Mouse (Mus musculus) small intestine, adult 2 months (tissue): Measurements from ENCODE around the gene Foxn3. TPM values are rescaled to one million over a fixed set of nuclear protein-coding genes. Genes with fewer than 3 reads are reported as not detected.

Experiments used
- H3K27ac ChIP-seq: fragments of 200-500 bp; 2 replicates; pipeline ENCODE4 v1.5.1; 2012; ENCODE audit warnings: low read depth, low read length, control low read depth, inconsistent platforms; ENCODE audit not compliant: insufficient read depth
- H3K27me3 ChIP-seq: fragments of 200-500 bp; 2 replicates; pipeline ENCODE4 v1.6.1; 2012; ENCODE audit warnings: mild to moderate bottlenecking, moderate library complexity, low read length, inconsistent platforms; ENCODE audit not compliant: control insufficient read depth, insufficient read depth
- H3K36me3 ChIP-seq: fragments of 200-500 bp; 2 replicates; pipeline ENCODE4 v1.6.1; 2012; ENCODE audit warnings: mild to moderate bottlenecking, low read length, control low read depth, inconsistent platforms; ENCODE audit not compliant: control insufficient read depth, insufficient read depth
- H3K4me1 ChIP-seq: fragments of 200-500 bp; 2 replicates; pipeline ENCODE4 v1.6.1; 2012; ENCODE audit warnings: low read length, inconsistent platforms, mixed read lengths; ENCODE audit not compliant: control insufficient read depth, insufficient read depth, insufficient read length
- H3K4me3 ChIP-seq: fragments of 200-500 bp; 2 replicates; pipeline ENCODE4 v1.5.1; 2012; ENCODE audit warnings: low read depth, mild to moderate bottlenecking, control low read depth, inconsistent platforms, low read length, moderate library complexity
- CTCF ChIP-seq: fragments of 200-500 bp; IDR thresholded peaks from 2 replicates; pipeline ENCODE4 v1.5.1; 2012; ENCODE audit warnings: low read depth, mild to moderate bottlenecking, control low read depth, inconsistent platforms, low read length, moderate library complexity, mixed read lengths; ENCODE audit not compliant: insufficient replicate concordance, insufficient read length; ENCODE audit errors: extremely low read depth
- POLR2A ChIP-seq: fragments of 200-500 bp; IDR thresholded peaks from 2 replicates; pipeline ENCODE4 v1.6.1; 2012; ENCODE audit warnings: low read depth, mild to moderate bottlenecking, control low read depth, inconsistent platforms, low read length, moderate library complexity
- WGBS: fragments of 180-500 bp; shearing (Covaris S2); methylation state at CpG from one replicate; pipeline ENCODE4 v1.1.7; 2018; 5-methylcytosine and 5-hydroxymethylcytosine counted together
- polyA plus RNA-seq: library from polyadenylated mRNA; depleted of rRNA; stranded (reverse); fragments of >200 nt; gene quantifications from 2 replicates; pipeline ENCODE4 v1.2.3, GENCODE M21; 2012

The Foxn3 gene
- polyA plus RNA-seq, 1 experiment = 17.5 TPM

- no peak overlapping the region for H3K4me3 ChIP-seq
- TF ChIP-seq POLR2A (no peak), CTCF (no peak)
- WGBS = 91% methylated on average over 2 of the region's 2 CpGs
- H3K27me3 ChIP-seq = no peaks in the 10 kb centered on the region
- no peaks in the 10 kb centered on the region for H3K4me1 ChIP-seq
- no peak overlapping the region for H3K27ac ChIP-seq
- H3K36me3 ChIP-seq = no peaks in the 10 kb centered on the region
Observed at GRCm38 (mm10) chr12:99603381-99603780, 40.0 kb upstream of the Foxn3 start.

- TF ChIP-seq POLR2A (no peak), CTCF (no peak)
- no peaks in the 10 kb centered on the region for H3K27me3 ChIP-seq
- no peak overlapping the region for H3K4me3 ChIP-seq
- no peak overlapping the region for H3K27ac ChIP-seq
- no peaks in the 10 kb centered on the region for H3K4me1 ChIP-seq
- H3K36me3 ChIP-seq = no peaks in the 10 kb centered on the region
- WGBS = 88% methylated on average over 3 of the region's 3 CpGs
Observed at GRCm38 (mm10) chr12:99601841-99602240, 38.5 kb upstream of the Foxn3 start.

GRCm38 (mm10) chr12:99601392-99601791, 38.0 kb upstream of the Foxn3 start:
- WGBS = 68% methylated on average over 8 of the region's 8 CpGs
- H3K27me3 ChIP-seq = no peaks in the 10 kb centered on the region
- no peak overlapping the region for H3K4me3 ChIP-seq
- no peaks in the 10 kb centered on the region for H3K36me3 ChIP-seq
- H3K4me1 ChIP-seq = no peaks in the 10 kb centered on the region
- no peak for TF ChIP-seq CTCF
- TF ChIP-seq POLR2A = no peak
- H3K27ac ChIP-seq = no peak overlapping the region

- no peak overlapping the region for H3K27ac ChIP-seq
- no peaks in the 10 kb centered on the region for H3K27me3 ChIP-seq
- H3K36me3 ChIP-seq = no peaks in the 10 kb centered on the region
- no peak for TF ChIP-seq CTCF
- no peak for TF ChIP-seq POLR2A
- no peaks in the 10 kb centered on the region for H3K4me1 ChIP-seq
- no peak overlapping the region for H3K4me3 ChIP-seq
- 77% methylated on average over 7 of the region's 7 CpGs for WGBS
Observed at GRCm38 (mm10) chr12:99599606-99600005, 36.2 kb upstream of the Foxn3 start.

GRCm38 (mm10) chr12:99596397-99596796, 33.0 kb upstream of the Foxn3 start:
- TF ChIP-seq POLR2A = no peak
- no peak for TF ChIP-seq CTCF
- no peaks in the 10 kb centered on the region for H3K4me1 ChIP-seq
- no peak overlapping the region for H3K4me3 ChIP-seq
- WGBS = 92% methylated on average over 2 of the region's 2 CpGs
- no peaks in the 10 kb centered on the region for H3K27me3 ChIP-seq
- no peaks in the 10 kb centered on the region for H3K36me3 ChIP-seq
- no peak overlapping the region for H3K27ac ChIP-seq

GRCm38 (mm10) chr12:99587338-99587737, 24.0 kb upstream of the Foxn3 start:
- Histone ChIP-seq H3K4me3 (no peak overlapping the region), H3K4me1 (no peaks in the 10 kb centered on the region), H3K36me3 (no peaks in the 10 kb centered on the region), H3K27ac (no peak overlapping the region), H3K27me3 (no peaks in the 10 kb centered on the region)
- no peak for TF ChIP-seq POLR2A
- no peak for TF ChIP-seq CTCF
- WGBS = 83% methylated on average over 3 of the region's 3 CpGs

- no peak overlapping the region for H3K4me3 ChIP-seq
- no peaks in the 10 kb centered on the region for H3K4me1 ChIP-seq
- WGBS = 80% methylated on average over 4 of the region's 4 CpGs
- no peak overlapping the region for H3K27ac ChIP-seq
- no peaks in the 10 kb centered on the region for H3K36me3 ChIP-seq
- TF ChIP-seq CTCF (no peak), POLR2A (no peak)
- H3K27me3 ChIP-seq = no peaks in the 10 kb centered on the region
Observed at GRCm38 (mm10) chr12:99579989-99580388, 16.6 kb upstream of the Foxn3 start.

GRCm38 (mm10) chr12:99576682-99577081, 13.3 kb upstream of the Foxn3 start:
- Histone ChIP-seq H3K36me3 (no peaks in the 10 kb centered on the region), H3K4me1 (no peaks in the 10 kb centered on the region), H3K4me3 (no peak overlapping the region), H3K27me3 (no peaks in the 10 kb centered on the region), H3K27ac (no peak overlapping the region)
- TF ChIP-seq POLR2A = no peak
- TF ChIP-seq CTCF = no peak
- WGBS = 77% methylated on average over 6 of the region's 6 CpGs
